Mouse (Mus musculus) myocyte (in vitro differentiated cells): ENCODE data around the gene Hrh1.
"Not testable (repeated sequence)": the region's sequence is repeated elsewhere in the genome, so short reads cannot be mapped to it uniquely, and the experiment has no call there.

Source experiments
- E2F4 ChIP-seq: IDR thresholded peaks from one replicate; pipeline ENCODE4 v1.6.1; 2011; ENCODE audit warnings: mild to moderate bottlenecking, control low read depth, moderate library complexity; ENCODE audit not compliant: insufficient read depth
- MAX ChIP-seq: IDR thresholded peaks from one replicate; pipeline ENCODE4 v1.6.1; 2011; ENCODE audit warnings: low read depth, mild to moderate bottlenecking, control low read depth
- MYOD1 ChIP-seq, 3 experiments: IDR thresholded peaks; one replicate each; pipeline ENCODE4 v1.6.1; 2011; ENCODE audit warnings: control low read depth in 2 of 3, low read depth in 2 of 3, mild to moderate bottlenecking in 2 of 3, moderate library complexity in 1 of 3; ENCODE audit not compliant: insufficient read length in 2 of 3, control insufficient read depth in 1 of 3
- MYOG ChIP-seq, 3 experiments: IDR thresholded peaks; one replicate each; pipeline ENCODE4 v1.6.1; 2011; ENCODE audit warnings: control low read depth in 2 of 3, low read depth in 2 of 3, mild to moderate bottlenecking in 2 of 3; ENCODE audit not compliant: insufficient read length in 2 of 3, control insufficient read depth in 1 of 3, insufficient read depth in 1 of 3
- POLR2A ChIP-seq: IDR thresholded peaks from one replicate; pipeline ENCODE4 v1.6.1; 2011; ENCODE audit warnings: low read depth, mild to moderate bottlenecking, control low read depth, moderate library complexity; ENCODE audit not compliant: insufficient read length
- POLR2AphosphoS2 ChIP-seq: IDR thresholded peaks from one replicate; pipeline ENCODE4 v1.6.1; 2011; ENCODE audit warnings: low read depth, control low read depth; ENCODE audit not compliant: insufficient read length
- USF1 ChIP-seq: IDR thresholded peaks from one replicate; pipeline ENCODE4 v1.6.1; 2011; ENCODE audit warnings: low read depth, mild to moderate bottlenecking, control low read depth, moderate library complexity

- TF ChIP-seq E2F4; POLR2AphosphoS2; POLR2A; MYOD1 (IDR thresholded peaks at IDR 0.05; ENCODE audit: control insufficient read depth in 1 of 3, insufficient read length in 2 of 3, low read depth in 2 of 3); MYOG (IDR thresholded peaks at IDR 0.05; ENCODE audit: control insufficient read depth in 1 of 3, insufficient read depth in 1 of 3, insufficient read length in 2 of 3, low read depth in 2 of 3); USF1; MAX: not testable (repeated sequence)
These were observed 97.3 kb downstream of the Hrh1 start for GRCm38 (mm10) chr6:114494987-114495386.
